Mouse (Mus musculus): ENCODE measurements at regions not wholly inside any gene's neighbourhood (a gene's known extent, or its start where the extent isn't known, plus 50 kb on each side); places are given as distances from the start of the nearest gene placed in this dataset.

GRCm38 (mm10) chr4:30776816-30777442 is 1187.0 kb upstream of the Map3k7 start:
- in situ Hi-C loops (cut with MboI, MseI): no loop called here

GRCm38 (mm10) chr4:30781649-30782048 is 1182.2 kb upstream of the Map3k7 start:
- in situ Hi-C loops (cut with MboI, MseI): no loop called here

- in situ Hi-C loops (cut with MboI, MseI): no loop called here
These were observed 1173.8 kb upstream of the Map3k7 start for GRCm38 (mm10) chr4:30789976-30790657.

- in situ Hi-C loops (cut with MboI, MseI): no loop called here
These were observed 1154.1 kb upstream of the Map3k7 start for GRCm38 (mm10) chr4:30809798-30810197.

- in situ Hi-C loops (cut with MboI, MseI): no loop called here
These were observed 1108.4 kb upstream of the Map3k7 start for GRCm38 (mm10) chr4:30855361-30856056.

GRCm38 (mm10) chr4:30904966-30905365 is 1058.9 kb upstream of the Map3k7 start:
- in situ Hi-C loops (cut with MboI, MseI): no loop called here

- in situ Hi-C loops (cut with MboI, MseI): no loop called here
These were observed 1041.0 kb upstream of the Map3k7 start for GRCm38 (mm10) chr4:30922944-30923343.

GRCm38 (mm10) chr4:30932358-30932757 is 1031.5 kb upstream of the Map3k7 start:
- in situ Hi-C loops (cut with MboI, MseI): no loop called here

- in situ Hi-C loops (cut with MboI, MseI): no loop called here
These were observed 1030.6 kb upstream of the Map3k7 start for GRCm38 (mm10) chr4:30933030-30933987.

- in situ Hi-C loops (cut with MboI, MseI): no loop called here
These were observed 980.3 kb upstream of the Map3k7 start for GRCm38 (mm10) chr4:30983611-30984010.

GRCm38 (mm10) chr4:31012006-31012405 is 951.9 kb upstream of the Map3k7 start:
- in situ Hi-C loops (cut with MboI, MseI): no loop called here

- in situ Hi-C loops (cut with MboI, MseI): no loop called here
These were observed 911.7 kb upstream of the Map3k7 start for GRCm38 (mm10) chr4:31052077-31052677.

- in situ Hi-C loops (cut with MboI, MseI): no loop called here
These were observed 887.7 kb upstream of the Map3k7 start for GRCm38 (mm10) chr4:31076236-31076635.

GRCm38 (mm10) chr4:31121586-31121985 is 842.3 kb upstream of the Map3k7 start:
- in situ Hi-C loops (cut with MboI, MseI): no loop called here

- in situ Hi-C loops (cut with MboI, MseI): no loop called here
These were observed 820.7 kb upstream of the Map3k7 start for GRCm38 (mm10) chr4:31143166-31143565.

GRCm38 (mm10) chr4:31167431-31167830 is 796.5 kb upstream of the Map3k7 start:
- in situ Hi-C loops (cut with MboI, MseI): no loop called here

- in situ Hi-C loops (cut with MboI, MseI): no loop called here
These were observed 795.5 kb upstream of the Map3k7 start for GRCm38 (mm10) chr4:31168357-31168756.

- in situ Hi-C loops (cut with MboI, MseI): no loop called here
These were observed 792.7 kb upstream of the Map3k7 start for GRCm38 (mm10) chr4:31171190-31171589.

GRCm38 (mm10) chr4:31197852-31198251 is 766.0 kb upstream of the Map3k7 start:
- in situ Hi-C loops (cut with MboI, MseI): no loop called here

GRCm38 (mm10) chr4:31203286-31203685 is 760.6 kb upstream of the Map3k7 start:
- in situ Hi-C loops (cut with MboI, MseI): no loop called here

GRCm38 (mm10) chr4:31205332-31205970 is 758.4 kb upstream of the Map3k7 start:
- in situ Hi-C loops (cut with MboI, MseI): no loop called here

All from regulatory T cell (primary cell).